Mouse (Mus musculus): ENCODE measurements at regions not wholly inside any gene's neighbourhood (a gene's known extent, or its start where the extent isn't known, plus 50 kb on each side); places are given as distances from the start of the nearest gene placed in this dataset.
A peak's percentile ranks its signal among the peaks of the same experiment; 100 is the strongest.

DNA sequence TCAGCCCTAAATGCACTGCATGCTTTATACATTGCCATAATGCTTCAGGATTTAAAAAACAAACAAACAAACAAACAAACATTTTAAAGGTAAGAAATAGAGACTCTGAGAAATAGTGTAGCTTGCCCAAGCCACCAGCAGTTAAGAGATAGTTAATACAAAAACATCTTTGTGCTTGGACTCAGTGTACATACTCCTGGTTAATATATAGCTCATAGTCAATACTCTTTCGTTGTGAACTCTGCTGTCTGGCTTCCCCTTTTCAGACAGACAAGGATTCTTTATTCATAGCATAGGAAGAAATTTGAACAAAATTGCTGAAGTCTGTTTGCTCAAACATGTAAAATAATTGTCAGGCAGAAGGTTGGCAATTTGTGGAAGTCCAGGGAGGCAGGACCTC lies 69.3 kb upstream of the Fggy start:
- H3K79me2 ChIP-seq (replicated peaks; ENCODE audit: control insufficient read depth, insufficient read depth, low read length), result no peaks in the 10 kb centered on the region
- no peak overlapping the region for H3K9ac ChIP-seq (ENCODE audit: low read depth, low read length)
- TF ChIP-seq POLR2A (IDR thresholded peaks at IDR 0.05; ENCODE audit: insufficient read depth, low read depth, low read length) (no peak), CTCF (IDR thresholded peaks at IDR 0.05) (no peak), EP300 (IDR thresholded peaks at IDR 0.05; ENCODE audit: insufficient read depth, low read depth, low read length) (no peak)
- no peak for DNase-seq
- no peak overlapping the region for H3K27ac ChIP-seq
- no peaks in the 10 kb centered on the region for H3K27me3 ChIP-seq (ENCODE audit: control insufficient read depth, insufficient read depth, low read length)
- WGBS, result 49% methylated on average over 1 of the region's 1 CpGs
- intact Hi-C loops (cut with DNase I), result loop anchor here (5.0 kb wide), 1 partner anchor 69 kb away; the partner anchor contains the start of gene Fggy
- H3K36me3 ChIP-seq (ENCODE audit: control insufficient read depth, insufficient read depth, low read length), result no peaks in the 10 kb centered on the region
- no peak overlapping the region for H3K4me3 ChIP-seq
- peaks cover 6% of the 10 kb centered on the region for H3K4me1 ChIP-seq (ENCODE audit: control insufficient read depth, insufficient read depth, low read length)

DNA sequence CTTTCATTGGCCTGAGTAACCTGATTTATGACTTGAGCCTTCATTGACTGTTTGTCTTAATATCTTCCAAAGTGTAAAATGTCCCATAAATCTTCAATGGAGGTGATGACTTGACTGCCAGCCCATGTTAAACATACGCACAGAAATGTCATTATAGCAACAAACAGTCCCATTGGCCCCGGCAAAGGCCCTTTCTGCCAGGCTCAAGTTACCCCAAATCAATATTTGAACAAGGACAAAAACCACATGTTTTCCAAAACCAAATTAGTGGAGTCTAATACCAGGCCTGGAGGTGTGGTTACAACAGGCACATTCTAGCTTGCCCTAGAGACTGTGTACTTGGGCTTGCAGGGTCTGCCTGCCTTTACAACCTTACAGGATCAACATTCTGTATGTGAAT lies 68.2 kb upstream of the Fggy start:
- intact Hi-C loops (cut with DNase I), result loop anchor here (5.0 kb wide), 1 partner anchor 68 kb away; the partner anchor contains the start of gene Fggy
- no peak for DNase-seq
- 96% methylated on average over 2 of the region's 2 CpGs for WGBS
- TF ChIP-seq POLR2A (IDR thresholded peaks at IDR 0.05; ENCODE audit: insufficient read depth, low read depth, low read length) (no peak), CTCF (IDR thresholded peaks at IDR 0.05) (no peak), EP300 (IDR thresholded peaks at IDR 0.05; ENCODE audit: insufficient read depth, low read depth, low read length) (no peak)
- H3K4me1 ChIP-seq (ENCODE audit: control insufficient read depth, insufficient read depth, low read length), result peaks cover 3% of the 10 kb centered on the region; the same call in 1 of the 2 replicates
- H3K9ac ChIP-seq (ENCODE audit: low read depth, low read length), result no peak overlapping the region
- H3K27ac ChIP-seq, result no peak overlapping the region
- no peak overlapping the region for H3K4me3 ChIP-seq
- H3K79me2 ChIP-seq (replicated peaks; ENCODE audit: control insufficient read depth, insufficient read depth, low read length), result no peaks in the 10 kb centered on the region
- no peaks in the 10 kb centered on the region for H3K27me3 ChIP-seq (ENCODE audit: control insufficient read depth, insufficient read depth, low read length)
- no peaks in the 10 kb centered on the region for H3K36me3 ChIP-seq (ENCODE audit: control insufficient read depth, insufficient read depth, low read length)

GRCm38 (mm10) chr4:95500265-95500664 lies 57.0 kb upstream of the Fggy start:
- Histone ChIP-seq H3K36me3 (ENCODE audit: control insufficient read depth, insufficient read depth, low read length) (no peaks in the 10 kb centered on the region), H3K27ac (no peak overlapping the region; the same call in 1 of the 2 replicates), H3K9ac (ENCODE audit: low read depth, low read length) (no peak overlapping the region), H3K4me3 (no peak overlapping the region), H3K79me2 (replicated peaks; ENCODE audit: control insufficient read depth, insufficient read depth, low read length) (no peaks in the 10 kb centered on the region), H3K27me3 (ENCODE audit: control insufficient read depth, insufficient read depth, low read length) (no peaks in the 10 kb centered on the region), H3K4me1 (ENCODE audit: control insufficient read depth, insufficient read depth, low read length) (no peaks in the 10 kb centered on the region)
- TF ChIP-seq EP300 (IDR thresholded peaks at IDR 0.05; ENCODE audit: insufficient read depth, low read depth, low read length) (no peak), POLR2A (IDR thresholded peaks at IDR 0.05; ENCODE audit: insufficient read depth, low read depth, low read length) (no peak), CTCF (IDR thresholded peaks at IDR 0.05) (no peak)
- intact Hi-C loops (cut with DNase I), result no loop called here
- peak in 1 of 2 experiments; percentile 42 for DNase-seq
- 80% methylated on average over 3 of the region's 3 CpGs for WGBS

- Histone ChIP-seq H3K27ac (no peak overlapping the region), H3K79me2 (replicated peaks; ENCODE audit: control insufficient read depth, insufficient read depth, low read length) (no peaks in the 10 kb centered on the region), H3K4me1 (ENCODE audit: control insufficient read depth, insufficient read depth, low read length) (no peaks in the 10 kb centered on the region), H3K36me3 (ENCODE audit: control insufficient read depth, insufficient read depth, low read length) (no peaks in the 10 kb centered on the region), H3K4me3 (no peak overlapping the region), H3K9ac (ENCODE audit: low read depth, low read length) (no peak overlapping the region), H3K27me3 (ENCODE audit: control insufficient read depth, insufficient read depth, low read length) (no peaks in the 10 kb centered on the region)
- no peak for DNase-seq
- TF ChIP-seq EP300 (IDR thresholded peaks at IDR 0.05; ENCODE audit: insufficient read depth, low read depth, low read length), result no peak
- no peak for TF ChIP-seq POLR2A (IDR thresholded peaks at IDR 0.05; ENCODE audit: insufficient read depth, low read depth, low read length)
- no peak for TF ChIP-seq CTCF (IDR thresholded peaks at IDR 0.05)
- intact Hi-C loops (cut with DNase I), result no loop called here
- WGBS, result 53% methylated on average over 2 of the region's 2 CpGs
Observed at GRCm38 (mm10) chr4:95501164-95501563, 56.1 kb upstream of the Fggy start.

DNA sequence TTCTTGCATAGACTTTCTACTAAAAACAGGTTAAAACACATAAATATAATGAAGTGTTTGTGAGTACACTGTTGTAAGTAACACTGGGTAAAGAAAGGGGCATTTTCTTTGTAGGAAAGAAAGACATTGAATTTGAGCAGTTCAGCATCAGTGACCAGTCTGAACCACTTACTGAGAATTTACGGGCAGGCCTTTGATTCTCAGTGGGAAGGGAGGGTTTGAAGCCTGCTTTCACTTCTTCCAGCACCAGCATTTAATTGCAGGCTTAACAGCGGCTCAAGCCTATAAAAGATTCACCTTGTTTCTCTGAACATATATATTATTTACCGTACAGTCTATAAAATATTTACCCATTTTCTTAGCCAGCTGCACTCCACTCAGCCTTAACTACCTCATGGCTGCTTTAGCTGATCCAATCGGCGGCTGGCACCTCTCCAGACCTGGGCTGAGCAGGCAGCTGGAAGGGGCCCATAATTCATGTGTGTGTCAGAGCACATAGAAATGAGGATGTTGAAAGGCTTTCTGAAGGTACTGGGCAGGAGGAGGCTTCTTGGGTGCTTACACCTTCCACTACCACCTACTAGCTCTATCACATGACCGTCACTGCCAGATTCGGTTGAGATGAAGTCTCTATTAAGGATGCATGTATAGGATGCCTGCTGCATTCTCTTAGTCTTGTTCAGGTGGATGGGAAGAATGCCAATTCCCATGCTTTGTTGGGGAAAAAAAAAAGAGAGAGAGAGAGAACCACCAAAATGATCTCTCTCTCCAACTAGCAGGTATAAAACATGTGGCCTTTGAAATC lies 50.0 kb upstream of the Fggy start:
- TF ChIP-seq CTCF (IDR thresholded peaks at IDR 0.05) (no peak), POLR2A (IDR thresholded peaks at IDR 0.05; ENCODE audit: insufficient read depth, low read depth, low read length) (no peak)
- no peaks in the 10 kb centered on the region for H3K36me3 ChIP-seq (ENCODE audit: control insufficient read depth, insufficient read depth, low read length)
- no peaks in the 10 kb centered on the region for H3K79me2 ChIP-seq (replicated peaks; ENCODE audit: control insufficient read depth, insufficient read depth, low read length)
- no peak for DNase-seq
- WGBS, result 90% methylated on average over 7 of the region's 7 CpGs
- H3K4me3 ChIP-seq, result no peak overlapping the region
- H3K4me1 ChIP-seq (ENCODE audit: control insufficient read depth, insufficient read depth, low read length), result no peaks in the 10 kb centered on the region
- no peak overlapping the region for H3K9ac ChIP-seq (ENCODE audit: low read depth, low read length)
- no peaks in the 10 kb centered on the region for H3K27me3 ChIP-seq (ENCODE audit: control insufficient read depth, insufficient read depth, low read length)
- no peak overlapping the region for H3K27ac ChIP-seq
- intact Hi-C loops (cut with DNase I), result no loop called here
